Mouse (Mus musculus) testis, adult 2 months (tissue): ENCODE measurements at regions not wholly inside any gene's neighbourhood (a gene's known extent, or its start where the extent isn't known, plus 50 kb on each side); places are given as distances from the start of the nearest gene placed in this dataset.

Experiments used
- H3K27ac ChIP-seq: fragments of 200-500 bp; 2 replicates; pipeline ENCODE4 v1.5.1; 2012; ENCODE audit warnings: low read depth, low read length; ENCODE audit not compliant: control insufficient read depth, insufficient read depth
- H3K27me3 ChIP-seq: fragments of 200-500 bp; 2 replicates; pipeline ENCODE4 v1.6.1; 2012; ENCODE audit warnings: mild to moderate bottlenecking, low read length, moderate library complexity; ENCODE audit not compliant: control insufficient read depth, insufficient read depth
- H3K36me3 ChIP-seq: fragments of 200-500 bp; 2 replicates; pipeline ENCODE4 v1.6.1; 2012; ENCODE audit warnings: mild to moderate bottlenecking, low read length; ENCODE audit not compliant: control insufficient read depth, insufficient read depth
- H3K4me1 ChIP-seq: fragments of 200-500 bp; 2 replicates; pipeline ENCODE4 v1.6.1; 2012; ENCODE audit warnings: low read length; ENCODE audit not compliant: control insufficient read depth, insufficient read depth
- H3K4me3 ChIP-seq: fragments of 200-500 bp; 2 replicates; pipeline ENCODE4 v1.5.1; 2012; ENCODE audit warnings: low read depth, mild to moderate bottlenecking, low read length, moderate library complexity, mixed read lengths; ENCODE audit not compliant: control insufficient read depth
- CTCF ChIP-seq: fragments of 200-500 bp; IDR thresholded peaks from 2 replicates; pipeline ENCODE4 v1.5.1; 2012; ENCODE audit warnings: low read depth, mild to moderate bottlenecking, inconsistent platforms, low read length, moderate library complexity; ENCODE audit not compliant: control insufficient read depth, insufficient read depth, insufficient replicate concordance
- POLR2A ChIP-seq: fragments of 200-500 bp; IDR thresholded peaks from 2 replicates; pipeline ENCODE4 v1.6.1; 2012; ENCODE audit warnings: low read depth, mild to moderate bottlenecking, inconsistent platforms, low read length, moderate library complexity; ENCODE audit not compliant: control insufficient read depth

DNA sequence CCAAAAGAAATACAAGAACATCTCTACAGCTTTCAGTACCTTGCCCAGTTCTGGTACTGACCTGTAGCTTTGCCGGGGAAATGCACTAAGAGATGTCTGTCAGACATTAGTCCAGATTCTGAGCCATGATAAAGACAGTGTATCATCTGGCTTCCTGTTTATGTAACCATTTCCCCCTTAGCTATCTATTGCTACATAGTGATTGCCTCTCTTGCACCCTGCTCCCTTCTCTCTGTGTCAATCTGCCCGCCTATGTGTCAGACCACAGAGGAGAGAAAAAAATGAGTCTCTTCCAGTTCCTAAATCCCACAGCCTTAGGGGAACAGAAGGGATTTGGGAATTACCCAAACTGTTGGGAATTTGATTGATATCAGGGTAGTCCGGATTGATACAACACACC lies 52.2 kb upstream of the Pthlh start:
- Histone ChIP-seq H3K36me3 (no peaks in the 10 kb centered on the region), H3K27ac (no peak overlapping the region), H3K27me3 (no peaks in the 10 kb centered on the region), H3K4me3 (no peak overlapping the region), H3K4me1 (no peaks in the 10 kb centered on the region)
- TF ChIP-seq CTCF = no peak
- TF ChIP-seq POLR2A = no peak

DNA sequence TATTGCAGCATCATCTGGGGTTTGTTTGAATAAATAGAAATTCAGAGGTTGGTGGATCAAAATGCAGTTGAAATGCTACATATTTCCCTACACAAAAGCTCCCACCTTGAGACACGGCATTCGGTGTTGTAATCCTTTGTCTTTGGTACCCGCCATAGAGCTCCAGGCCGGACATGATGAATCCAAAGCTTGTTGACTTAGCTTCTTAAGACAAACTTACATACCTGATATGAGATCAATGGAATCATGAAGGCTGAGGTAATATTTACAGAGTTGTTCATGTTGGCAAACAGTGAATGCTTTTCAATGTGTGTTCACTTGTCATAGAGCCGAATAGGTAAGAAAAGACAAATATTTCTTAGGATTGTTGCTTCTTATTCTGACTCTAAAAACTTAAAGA lies 51.2 kb upstream of the Pthlh start:
- Histone ChIP-seq H3K4me3 (no peak overlapping the region), H3K36me3 (no peaks in the 10 kb centered on the region), H3K27ac (no peak overlapping the region), H3K27me3 (no peaks in the 10 kb centered on the region), H3K4me1 (no peaks in the 10 kb centered on the region)
- TF ChIP-seq POLR2A (no peak), CTCF (no peak)
